Mouse (Mus musculus): ENCODE measurements at regions not wholly inside any gene's neighbourhood (a gene's known extent, or its start where the extent isn't known, plus 50 kb on each side); places are given as distances from the start of the nearest gene placed in this dataset.

DNA sequence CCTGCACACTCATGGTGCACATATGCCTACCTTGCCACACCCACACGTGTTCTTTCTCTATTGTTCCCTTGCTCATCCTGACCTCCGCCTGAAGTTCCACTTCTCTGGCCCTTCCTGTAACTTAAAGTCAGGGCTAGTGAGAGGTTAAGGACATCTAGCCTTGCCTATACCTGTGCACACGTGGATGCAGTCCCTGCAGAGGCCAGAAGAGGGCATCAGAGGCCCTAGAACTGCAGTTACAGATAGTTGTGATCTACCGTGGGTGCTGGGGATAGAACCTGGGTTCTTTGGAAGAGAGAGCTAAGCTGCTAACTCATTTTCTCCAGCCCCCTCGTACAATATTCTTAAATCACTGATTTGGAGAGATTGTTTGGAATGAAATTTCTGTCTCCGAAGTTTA lies 62.7 kb upstream of the Slc25a13 start:
- Histone ChIP-seq H3K9ac (no peak overlapping the region), H3K4me2 (no peak overlapping the region), H3K9me3 (replicated peaks) (no peaks in the 10 kb centered on the region), H3K36me3 (no peaks in the 10 kb centered on the region), H3K27ac (no peak overlapping the region), H3K4me3 (no peak overlapping the region), H3K27me3 (no peaks in the 10 kb centered on the region), H3K4me1 (replicated peaks) (no peaks in the 10 kb centered on the region)
- no peak for ATAC-seq (replicated peaks; ENCODE audit: insufficient number of reproducible peaks, insufficient read depth, low FRiP score, low read depth)
- WGBS: 79% methylated on average over 6 of the region's 6 CpGs

DNA sequence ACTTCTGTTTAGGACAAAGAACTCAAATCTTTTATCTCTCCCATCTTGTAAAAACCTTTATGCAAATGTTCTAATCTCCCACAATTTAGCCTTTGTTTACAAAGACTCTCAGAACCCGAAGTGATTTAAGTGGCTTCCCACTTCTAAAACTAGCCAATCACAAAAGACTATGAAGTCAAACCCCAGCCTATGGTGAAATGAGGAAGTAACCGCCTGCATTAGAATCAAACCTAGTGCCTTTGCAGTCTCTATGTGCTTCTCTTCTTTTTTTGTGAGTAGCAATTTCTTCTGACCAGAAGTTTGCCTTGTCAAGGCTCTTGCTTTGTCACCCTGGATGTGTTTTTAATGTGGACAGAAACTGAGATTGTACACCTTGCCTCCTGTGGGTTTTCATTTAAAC lies 53.6 kb upstream of the Slc25a13 start:
- Histone ChIP-seq H3K4me2 (no peak overlapping the region), H3K4me3 (no peak overlapping the region), H3K27ac (no peak overlapping the region), H3K9me3 (replicated peaks) (no peaks in the 10 kb centered on the region), H3K27me3 (no peaks in the 10 kb centered on the region), H3K4me1 (replicated peaks) (no peaks in the 10 kb centered on the region), H3K36me3 (no peaks in the 10 kb centered on the region), H3K9ac (no peak overlapping the region)
- no peak for ATAC-seq (replicated peaks; ENCODE audit: insufficient number of reproducible peaks, insufficient read depth, low FRiP score, low read depth)
- 45% methylated on average over 2 of the region's 2 CpGs for WGBS

Data from heart, embryonic 15.5 days (tissue).